Mouse (Mus musculus) lung, postnatal 0 days (tissue): ENCODE measurements at regions not wholly inside any gene's neighbourhood (a gene's known extent, or its start where the extent isn't known, plus 50 kb on each side); places are given as distances from the start of the nearest gene placed in this dataset.
A peak's percentile ranks its signal among the peaks of the same experiment; 100 is the strongest.

Source experiments
- ATAC-seq: fragments of 200-750 bp; cut with Nextera tagmentation; 2 replicates; pipeline ENCODE4 v1.8.0; 2017; ENCODE audit warnings: moderate library complexity
- DNase-seq: peaks from one replicate; pipeline ENCODE4 v3.0.0-alpha.2; 2016; ENCODE audit warnings: low spot score
- H3K27ac ChIP-seq: fragments of 300-500 bp; sonication (generic); 2 replicates; pipeline ENCODE4 v1.5.1; 2014; ENCODE audit warnings: antibody characterized with exemption, mild to moderate bottlenecking, low read length, mixed read lengths
- H3K27me3 ChIP-seq: fragments of 300-500 bp; sonication (generic); replicated peaks from 2 replicates; pipeline ENCODE4 v1.6.1; 2014; ENCODE audit warnings: low read length, mixed read lengths; ENCODE audit not compliant: insufficient read depth
- H3K36me3 ChIP-seq: fragments of 300-500 bp; sonication (generic); 2 replicates; pipeline ENCODE4 v1.6.1; 2014; ENCODE audit warnings: low read length, mixed read lengths; ENCODE audit not compliant: insufficient read depth
- H3K4me1 ChIP-seq: fragments of 300-500 bp; sonication (generic); 2 replicates; pipeline ENCODE4 v1.6.1; 2014; ENCODE audit warnings: antibody characterized with exemption, low read depth, low read length, mixed read lengths; ENCODE audit not compliant: insufficient read depth
- H3K4me2 ChIP-seq: fragments of 300-500 bp; sonication (generic); replicated peaks from 2 replicates; pipeline ENCODE4 v1.6.1; 2014; ENCODE audit warnings: low read depth, mild to moderate bottlenecking, low read length, moderate library complexity, mixed read lengths
- H3K4me3 ChIP-seq: fragments of 300-500 bp; sonication (generic); 2 replicates; pipeline ENCODE4 v1.5.1; 2014; ENCODE audit warnings: low read depth, low read length
- H3K9ac ChIP-seq: fragments of 300-500 bp; sonication (generic); replicated peaks from 2 replicates; pipeline ENCODE4 v1.6.1; 2014; ENCODE audit warnings: low read depth, mild to moderate bottlenecking
- H3K9me3 ChIP-seq: fragments of 300-500 bp; sonication (generic); 2 replicates; pipeline ENCODE4 v1.6.1; 2016; ENCODE audit warnings: low read length, mixed read lengths
- CTCF ChIP-seq: IDR thresholded peaks from 2 replicates; pipeline ENCODE4 v1.5.1; 2016; ENCODE audit warnings: antibody characterized with exemption, mild to moderate bottlenecking
- EP300 ChIP-seq: IDR thresholded peaks from 2 replicates; pipeline ENCODE4 v1.6.1; 2016; ENCODE audit warnings: antibody characterized with exemption, mild to moderate bottlenecking, control low read depth
- WGBS: fragments of 180-500 bp; shearing (Covaris S2); extraction: QIAGEN DNeasy Blood & Tissue Kit; methylation state at CpG from one replicate; pipeline ENCODE4 v1.1.7; 2014; 5-methylcytosine and 5-hydroxymethylcytosine counted together

GRCm38 (mm10) chr8:79529556-79529955 lies 109.9 kb upstream of the Otud4 start:
- Histone ChIP-seq H3K27ac (no peak overlapping the region), H3K4me3 (no peak overlapping the region), H3K4me1 (no peaks in the 10 kb centered on the region), H3K36me3 (no peaks in the 10 kb centered on the region), H3K9me3 (no peaks in the 10 kb centered on the region), H3K27me3 (no peaks in the 10 kb centered on the region), H3K9ac (no peak overlapping the region), H3K4me2 (no peak overlapping the region)
- DNase-seq (no peak), ATAC-seq (no peak)
- WGBS: 31% methylated on average over 4 of the region's 4 CpGs
- no peak for TF ChIP-seq EP300
- peak; percentile 56 for TF ChIP-seq CTCF

- H3K27me3 ChIP-seq: no peaks in the 10 kb centered on the region
- no peak overlapping the region for H3K4me3 ChIP-seq
- 62% methylated on average over 1 of the region's 1 CpGs for WGBS
- no peak for TF ChIP-seq EP300
- TF ChIP-seq CTCF: no peak
- H3K4me1 ChIP-seq: no peaks in the 10 kb centered on the region
- H3K36me3 ChIP-seq: no peaks in the 10 kb centered on the region
- no peaks in the 10 kb centered on the region for H3K9me3 ChIP-seq
- H3K4me2 ChIP-seq: no peak overlapping the region
- no peak for DNase-seq
- no peak overlapping the region for H3K9ac ChIP-seq
- no peak for ATAC-seq
- H3K27ac ChIP-seq: no peak overlapping the region
Measured at GRCm38 (mm10) chr8:79522040-79522439, 117.4 kb upstream of the Otud4 start.

- no peaks in the 10 kb centered on the region for H3K27me3 ChIP-seq
- H3K36me3 ChIP-seq: no peaks in the 10 kb centered on the region
- H3K4me3 ChIP-seq: no peak overlapping the region
- H3K9me3 ChIP-seq: no peaks in the 10 kb centered on the region
- H3K4me1 ChIP-seq: no peaks in the 10 kb centered on the region
- no peak overlapping the region for H3K27ac ChIP-seq
- no peak overlapping the region for H3K4me2 ChIP-seq
- H3K9ac ChIP-seq: no peak overlapping the region
- DNase-seq: no peak
- ATAC-seq: no peak
- WGBS: 72% methylated on average over 4 of the region's 4 CpGs
- TF ChIP-seq CTCF (no peak), EP300 (no peak)
Measured at GRCm38 (mm10) chr8:79518966-79519365, 119.6 kb upstream of the Smad1 start.

- Histone ChIP-seq H3K27ac (no peak overlapping the region), H3K4me3 (no peak overlapping the region), H3K4me1 (no peaks in the 10 kb centered on the region), H3K27me3 (no peaks in the 10 kb centered on the region), H3K4me2 (no peak overlapping the region), H3K36me3 (no peaks in the 10 kb centered on the region), H3K9me3 (no peaks in the 10 kb centered on the region), H3K9ac (no peak overlapping the region)
- no peak for ATAC-seq
- 53% methylated on average over 6 of the region's 6 CpGs for WGBS
- TF ChIP-seq CTCF: no peak
- TF ChIP-seq EP300: no peak
- no peak for DNase-seq
Measured at GRCm38 (mm10) chr8:79515282-79515783, 116.0 kb upstream of the Smad1 start.

- DNase-seq: no peak
- H3K9me3 ChIP-seq: no peaks in the 10 kb centered on the region
- H3K9ac ChIP-seq: no peak overlapping the region
- H3K4me1 ChIP-seq: no peaks in the 10 kb centered on the region
- no peak overlapping the region for H3K27ac ChIP-seq
- 31% methylated on average over 4 of the region's 4 CpGs for WGBS
- no peak overlapping the region for H3K4me2 ChIP-seq
- no peaks in the 10 kb centered on the region for H3K27me3 ChIP-seq
- H3K36me3 ChIP-seq: no peaks in the 10 kb centered on the region
- no peak for ATAC-seq
- TF ChIP-seq EP300: no peak
- TF ChIP-seq CTCF: no peak
- H3K4me3 ChIP-seq: no peak overlapping the region
Measured at GRCm38 (mm10) chr8:79514655-79515278, 115.4 kb upstream of the Smad1 start.

- no peak for DNase-seq
- Histone ChIP-seq H3K4me2 (no peak overlapping the region), H3K27ac (no peak overlapping the region), H3K9ac (no peak overlapping the region), H3K4me3 (no peak overlapping the region), H3K9me3 (no peaks in the 10 kb centered on the region), H3K27me3 (no peaks in the 10 kb centered on the region), H3K4me1 (no peaks in the 10 kb centered on the region), H3K36me3 (no peaks in the 10 kb centered on the region)
- WGBS: 85% methylated on average over 3 of the region's 3 CpGs
- no peak for ATAC-seq
- no peak for TF ChIP-seq EP300
- no peak for TF ChIP-seq CTCF
Measured at GRCm38 (mm10) chr8:79508597-79508996, 109.3 kb upstream of the Smad1 start.

GRCm38 (mm10) chr8:79505381-79505780 lies 106.1 kb upstream of the Smad1 start:
- H3K4me3 ChIP-seq: no peak overlapping the region
- ATAC-seq (no peak), DNase-seq (no peak)
- no peaks in the 10 kb centered on the region for H3K4me1 ChIP-seq
- no peaks in the 10 kb centered on the region for H3K9me3 ChIP-seq
- no peak overlapping the region for H3K4me2 ChIP-seq
- H3K9ac ChIP-seq: no peak overlapping the region
- no peaks in the 10 kb centered on the region for H3K27me3 ChIP-seq
- 63% methylated on average over 5 of the region's 5 CpGs for WGBS
- H3K27ac ChIP-seq: no peak overlapping the region
- H3K36me3 ChIP-seq: no peaks in the 10 kb centered on the region
- TF ChIP-seq EP300: no peak
- TF ChIP-seq CTCF: no peak
